26 mouse cellular contexts compared by ENCODE assay signal in genomic region chr1:123658409-123658808, GRCm38 (mm10).
DNase-seq lines count a peak whose midpoint lies in the region; ATAC-seq and TF ChIP-seq lines count a peak whose summit lies in the region.
"Had no signal": no experiment of that assay in that cellular context is flagged by ENCODE, and none has a peak within 500 bp of the region (broad histone marks: within the 10 kb centered on the region; RNA-seq: fewer than 3 reads in every experiment).

No protein-coding gene starts in this region.

- no peak for TF ChIP-seq CTCF in hindbrain, postnatal 0 days (IDR thresholded peaks at IDR 0.05; ENCODE audit: low read depth)

- DNase-seq in cerebellum, adult 9-10 months = peak; percentile 20
- no peak for DNase-seq in cerebellum, adult 11-12 months
- DNase-seq in hindbrain, postnatal 0 days (ENCODE audit: low spot score) = peak; percentile 11
- DNase-seq in hindbrain, embryonic 11.5 days (ENCODE audit: low spot score) = no peak
- peak; percentile 51 for DNase-seq in brain, adult 2 months (ENCODE audit: low read depth, low spot score)
- peak; percentile 4 to 6 for DNase-seq in cerebellum, postnatal 10 days
- DNase-seq: adrenal gland, adult 2 months; adrenal gland, postnatal 14 days; embryo, embryonic 11 days; gastrocnemius, adult 2 months; gastrocnemius, postnatal 14 days; heart, adult 18-20 months; heart, postnatal 10 days; heart, postnatal 36 days; kidney, adult 2 months had no signal

- H3K27me3 ChIP-seq in hindbrain, postnatal 0 days (ENCODE audit: insufficient read depth, low read length) = no peaks in the 10 kb centered on the region
- no peaks in the 10 kb centered on the region for H3K27me3 ChIP-seq in hindbrain, embryonic 11.5 days (ENCODE audit: control insufficient read depth, insufficient read depth, low read length)
- H3K27me3 ChIP-seq: embryonic facial prominence, embryonic 13.5 days; forebrain, embryonic 12.5 days; forebrain, embryonic 15.5 days; heart, embryonic 12.5 days; heart, embryonic 15.5 days had no signal

- H3K9me3 ChIP-seq in hindbrain, postnatal 0 days (ENCODE audit: low read length) = no peaks in the 10 kb centered on the region
- H3K9me3 ChIP-seq in hindbrain, embryonic 11.5 days (ENCODE audit: control insufficient read depth, low read length) = no peaks in the 10 kb centered on the region
- H3K9me3 ChIP-seq: embryonic facial prominence, embryonic 10.5 days; embryonic facial prominence, embryonic 13.5 days; forebrain, embryonic 12.5 days; forebrain, embryonic 15.5 days; heart, embryonic 12.5 days; heart, embryonic 15.5 days; hindbrain, embryonic 10.5 days had no signal

- no peak overlapping the region for H3K4me2 ChIP-seq in hindbrain, postnatal 0 days (ENCODE audit: low read depth, low read length)
- H3K4me2 ChIP-seq in hindbrain, embryonic 11.5 days (replicated peaks; ENCODE audit: low read depth, low read length) = no peak overlapping the region
- H3K4me2 ChIP-seq: embryonic facial prominence, embryonic 13.5 days; forebrain, embryonic 12.5 days; forebrain, embryonic 15.5 days; heart, embryonic 12.5 days; heart, embryonic 15.5 days; hindbrain, embryonic 14.5 days had no signal

- no peak overlapping the region for H3K27ac ChIP-seq in hindbrain, postnatal 0 days
- H3K27ac ChIP-seq in hindbrain, embryonic 11.5 days (ENCODE audit: low read depth, low read length) = no peak overlapping the region
- H3K27ac ChIP-seq: embryonic facial prominence, embryonic 10.5 days; embryonic facial prominence, embryonic 13.5 days; forebrain, embryonic 12.5 days; forebrain, embryonic 15.5 days; gastrocnemius, adult 2 months; heart, embryonic 15.5 days; hindbrain, embryonic 10.5 days; hindbrain, embryonic 14.5 days had no signal

- WGBS in hindbrain, postnatal 0 days = 58% methylated on average over 2 of the region's 2 CpGs
- WGBS in hindbrain, embryonic 11.5 days = 71% methylated on average over 2 of the region's 2 CpGs

- no peak for ATAC-seq in hindbrain, postnatal 0 days
- ATAC-seq in hindbrain, embryonic 11.5 days (ENCODE audit: low FRiP score) = no peak
- ATAC-seq: CD4-positive, CD25-positive, alpha-beta regulatory T cell, adult 4 months; forebrain, embryonic 15.5 days; intestine, postnatal 0 days had no signal

- H3K36me3 ChIP-seq in hindbrain, postnatal 0 days (ENCODE audit: insufficient read depth, low read length) = no peaks in the 10 kb centered on the region
- no peaks in the 10 kb centered on the region for H3K36me3 ChIP-seq in hindbrain, embryonic 11.5 days (ENCODE audit: control insufficient read depth, insufficient read depth, low read length)
- H3K36me3 ChIP-seq: embryonic facial prominence, embryonic 10.5 days; embryonic facial prominence, embryonic 13.5 days; forebrain, embryonic 12.5 days; forebrain, embryonic 15.5 days; heart, embryonic 12.5 days; heart, embryonic 15.5 days; hindbrain, embryonic 10.5 days had no signal

- H3K4me3 ChIP-seq in hindbrain, postnatal 0 days (ENCODE audit: low read length) = no peak overlapping the region
- no peak overlapping the region for H3K4me3 ChIP-seq in hindbrain, embryonic 11.5 days (ENCODE audit: low read depth, low read length)
- H3K4me3 ChIP-seq: embryonic facial prominence, embryonic 10.5 days; embryonic facial prominence, embryonic 13.5 days; erythroblast, embryonic 14.5 days; forebrain, embryonic 12.5 days; forebrain, embryonic 15.5 days; gastrocnemius, adult 2 months; heart, embryonic 12.5 days; heart, embryonic 15.5 days; hindbrain, embryonic 10.5 days had no signal

- no peaks in the 10 kb centered on the region for H3K4me1 ChIP-seq in hindbrain, postnatal 0 days (ENCODE audit: insufficient read depth, low read length)
- no peaks in the 10 kb centered on the region for H3K4me1 ChIP-seq in hindbrain, embryonic 11.5 days (replicated peaks; ENCODE audit: control insufficient read depth, insufficient read depth, low read length)
- H3K4me1 ChIP-seq: embryonic facial prominence, embryonic 10.5 days; embryonic facial prominence, embryonic 13.5 days; forebrain, embryonic 12.5 days; forebrain, embryonic 15.5 days; heart, embryonic 12.5 days; hindbrain, embryonic 10.5 days had no signal

- no peak overlapping the region for H3K9ac ChIP-seq in hindbrain, postnatal 0 days (replicated peaks; ENCODE audit: low read length)
- no peak overlapping the region for H3K9ac ChIP-seq in hindbrain, embryonic 11.5 days (ENCODE audit: low read depth, low read length)
- H3K9ac ChIP-seq: embryonic facial prominence, embryonic 13.5 days; forebrain, embryonic 12.5 days; forebrain, embryonic 15.5 days; heart, embryonic 12.5 days; heart, embryonic 15.5 days; hindbrain, embryonic 14.5 days had no signal

Comparison
In these comparisons a context has a peak if more than half of its experiments do, and no peak if none do; other contexts are left out.
1. DNase-seq: peak in cerebellum, adult 9-10 months (single experiment), hindbrain, postnatal 0 days (single experiment), brain, adult 2 months (single experiment) and cerebellum, postnatal 10 days (2 of 2); none in cerebellum, adult 11-12 months (single experiment) and hindbrain, embryonic 11.5 days (single experiment).